Mouse (Mus musculus) CH12.LX (cell line): ENCODE measurements around the gene St6gal1. TPM values are rescaled to one million over a fixed set of nuclear protein-coding genes. Genes with fewer than 3 reads are reported as not detected.

Experiments
- DNase-seq: peaks from one replicate; pipeline ENCODE4 v3.0.0-alpha.2; 2013; ENCODE audit errors: extremely low read depth
- H3K27ac ChIP-seq: 2 replicates; pipeline ENCODE4 v1.5.1; 2012; ENCODE audit warnings: low read depth, mild to moderate bottlenecking, control low read depth, moderate library complexity; ENCODE audit not compliant: insufficient read depth
- H3K27me3 ChIP-seq: replicated peaks from 2 replicates; pipeline ENCODE3; 2012; ENCODE audit warnings: inconsistent platforms
- H3K36me3 ChIP-seq, 2 experiments: replicated peaks in 1 of 2; 2 replicates each; pipeline versions ENCODE3 to v1.6.1; 2012; ENCODE audit warnings: inconsistent platforms in 1 of 2, low read length in 1 of 2, mild to moderate bottlenecking in 1 of 2, mixed read lengths in 1 of 2, moderate library complexity in 1 of 2; ENCODE audit not compliant: control insufficient read depth in 1 of 2, insufficient read depth in 1 of 2
- H3K4me1 ChIP-seq, 2 experiments: 2 replicates each; pipeline ENCODE4 v1.6.1; 2012; ENCODE audit warnings: inconsistent platforms in 1 of 2, moderate library complexity in 1 of 2; ENCODE audit not compliant: insufficient read depth in 2 of 2, control insufficient read depth in 1 of 2
- H3K4me2 ChIP-seq: 2 replicates; pipeline ENCODE4 v1.6.1; 2012; ENCODE audit warnings: low read depth, mild to moderate bottlenecking, control low read depth; ENCODE audit not compliant: poor library complexity, insufficient read depth, severe bottlenecking
- H3K4me3 ChIP-seq, 3 experiments: fragments of 150-350 bp in 1 of 3; sonication (generic) in 1 of 3; replicated peaks in 1 of 3; 2 replicates each; pipeline versions ENCODE3 to v1.5.1; 2011 to 2012; ENCODE audit warnings: low read depth in 2 of 3, low read length in 2 of 3, mild to moderate bottlenecking in 2 of 3, moderate library complexity in 2 of 3, control low read depth in 1 of 3, improper control_type of control experiment in 1 of 3, inconsistent platforms in 1 of 3, mixed read lengths in 1 of 3; ENCODE audit not compliant: poor library complexity in 1 of 3
- H3K79me2 ChIP-seq: replicated peaks from 2 replicates; pipeline ENCODE4 v1.6.1; 2012; ENCODE audit warnings: mild to moderate bottlenecking, moderate library complexity; ENCODE audit not compliant: control insufficient read depth, poor library complexity, insufficient read depth, severe bottlenecking; ENCODE audit errors: extremely low read depth
- H3K9ac ChIP-seq: 2 replicates; pipeline ENCODE4 v1.6.1; 2012; ENCODE audit warnings: low read depth, mild to moderate bottlenecking, control low read depth, moderate library complexity; ENCODE audit not compliant: insufficient read depth
- H3K9me3 ChIP-seq: replicated peaks from 2 replicates; pipeline ENCODE3; 2012; ENCODE audit warnings: low read length, inconsistent platforms, mixed read lengths
- BHLHE40 ChIP-seq: IDR thresholded peaks from 2 replicates; pipeline ENCODE4 v1.6.1; 2011; ENCODE audit warnings: mild to moderate bottlenecking, low read depth, low read length, improper control_type of control experiment
- CHD2 ChIP-seq: IDR thresholded peaks from 2 replicates; pipeline ENCODE4 v1.6.1; 2011; ENCODE audit warnings: low read length, improper control_type of control experiment
- E2F4 ChIP-seq: IDR thresholded peaks from 2 replicates; pipeline ENCODE4 v1.6.1; 2011; ENCODE audit warnings: low read depth, low read length, improper control_type of control experiment; ENCODE audit not compliant: insufficient replicate concordance
- EP300 ChIP-seq: IDR thresholded peaks from 2 replicates; pipeline ENCODE4 v1.6.1; 2011; ENCODE audit warnings: low read length, improper control_type of control experiment
- ETS1 ChIP-seq: conservative IDR thresholded peaks from 2 replicates; pipeline ENCODE4 v1.6.1; 2012; ENCODE audit warnings: low read depth, mild to moderate bottlenecking, inconsistent platforms, low read length, improper control_type of control experiment, moderate library complexity
- HCFC1 ChIP-seq: IDR thresholded peaks from 2 replicates; pipeline ENCODE4 v1.6.1; 2012; ENCODE audit warnings: low read depth, mild to moderate bottlenecking, inconsistent platforms, low read length, improper control_type of control experiment
- IRF4 ChIP-seq: IDR thresholded peaks from 2 replicates; pipeline ENCODE4 v1.6.1; 2014; ENCODE audit warnings: low read depth, mild to moderate bottlenecking, inconsistent platforms, low read length, improper control_type of control experiment
- JUN ChIP-seq: IDR thresholded peaks from 2 replicates; pipeline ENCODE4 v1.6.1; 2011; ENCODE audit warnings: low read depth, mild to moderate bottlenecking, low read length, improper control_type of control experiment, moderate library complexity; ENCODE audit not compliant: insufficient read depth
- JUND ChIP-seq: conservative IDR thresholded peaks from 2 replicates; pipeline ENCODE4 v1.6.1; 2011; ENCODE audit warnings: low read depth, low read length, improper control_type of control experiment
- MAFK ChIP-seq: IDR thresholded peaks from 2 replicates; pipeline ENCODE4 v1.6.1; 2011; ENCODE audit warnings: low read length, improper control_type of control experiment; ENCODE audit not compliant: insufficient replicate concordance
- MAX ChIP-seq: IDR thresholded peaks from 2 replicates; pipeline ENCODE4 v1.6.1; 2011; ENCODE audit warnings: low read length, improper control_type of control experiment
- MEF2A ChIP-seq: IDR thresholded peaks from 2 replicates; pipeline ENCODE4 v1.6.1; 2014; ENCODE audit warnings: low read depth, mild to moderate bottlenecking, inconsistent platforms, low read length, improper control_type of control experiment, borderline replicate concordance
- MYC ChIP-seq: IDR thresholded peaks from 2 replicates; pipeline ENCODE4 v1.6.1; 2011; ENCODE audit warnings: low read depth, mild to moderate bottlenecking, improper control_type of control experiment, low read length
- NRF1 ChIP-seq: IDR thresholded peaks from 2 replicates; pipeline ENCODE4 v1.6.1; 2014; ENCODE audit warnings: low read depth, mild to moderate bottlenecking, inconsistent platforms, low read length, improper control_type of control experiment, moderate library complexity
- PAX5 ChIP-seq: IDR thresholded peaks from 2 replicates; pipeline ENCODE4 v1.6.1; 2012; ENCODE audit warnings: low read length, inconsistent platforms, mixed read lengths
- POLR2AphosphoS2 ChIP-seq: IDR thresholded peaks from 2 replicates; pipeline ENCODE4 v1.6.1; 2011; ENCODE audit warnings: low read depth, low read length, improper control_type of control experiment
- RCOR1 ChIP-seq: conservative IDR thresholded peaks from 2 replicates; pipeline ENCODE4 v1.6.1; 2012; ENCODE audit warnings: low read depth, mild to moderate bottlenecking, inconsistent platforms, low read length, improper control_type of control experiment
- SIN3A ChIP-seq: IDR thresholded peaks from 2 replicates; pipeline ENCODE4 v1.6.1; 2012; ENCODE audit warnings: low read length, improper control_type of control experiment, inconsistent platforms
- SMC3 ChIP-seq: IDR thresholded peaks from 2 replicates; pipeline ENCODE4 v1.6.1; 2011; ENCODE audit warnings: low read depth, low read length, improper control_type of control experiment
- TCF12 ChIP-seq: IDR thresholded peaks from 2 replicates; pipeline ENCODE4 v1.6.1; 2014; ENCODE audit warnings: low read depth, mild to moderate bottlenecking, inconsistent platforms, low read length, improper control_type of control experiment
- UBTF ChIP-seq: IDR thresholded peaks from 2 replicates; pipeline ENCODE4 v1.6.1; 2012; ENCODE audit warnings: low read depth, mild to moderate bottlenecking, inconsistent platforms, low read length, improper control_type of control experiment, moderate library complexity
- USF2 ChIP-seq: conservative IDR thresholded peaks from 2 replicates; pipeline ENCODE4 v1.6.1; 2011; ENCODE audit warnings: low read depth, low read length, improper control_type of control experiment
- ZC3H11A ChIP-seq: IDR thresholded peaks from 2 replicates; pipeline ENCODE4 v1.6.1; 2012; ENCODE audit warnings: low read depth, mild to moderate bottlenecking, inconsistent platforms, low read length, improper control_type of control experiment
- ZMIZ1 ChIP-seq: IDR thresholded peaks from 2 replicates; pipeline ENCODE4 v1.6.1; 2012; ENCODE audit warnings: low read depth, mild to moderate bottlenecking, inconsistent platforms, low read length, improper control_type of control experiment
- ZNF384 ChIP-seq: IDR thresholded peaks from 2 replicates; pipeline ENCODE4 v1.6.1; 2012; ENCODE audit warnings: low read depth, low read length, improper control_type of control experiment, inconsistent platforms
- dilution Hi-C: fragments of 300-500 bp; cut with MboI; formaldehyde crosslinking; loops from 2 replicates; pipeline ENCODE4 v1.14.3; 2020; ENCODE audit warnings: low sequenced_read_pairs; ENCODE audit not compliant: extremely low pct_unique_long_range_greater_than_20kb, extremely low pct_ligation_motif_present
- in situ Hi-C: fragments of 300-500 bp; cut with MboI; formaldehyde crosslinking; loops from 3 replicates; pipeline ENCODE4 v1.14.3; 2019; ENCODE audit warnings: low sequenced_read_pairs, low pct_ligation_motif_present, low pct_unique_long_range_greater_than_20kb, mixed read lengths
- polyA plus RNA-seq: library from polyadenylated mRNA; unstranded; fragments of >175 nt; gene quantifications from 2 replicates; pipeline ENCODE4 v1.2.1, GENCODE M21; 2012; ENCODE audit warnings: low read depth; ENCODE audit not compliant: insufficient read length
- total RNA-seq, 2 experiments: library from RNA; depleted of rRNA; stranded (reverse); fragments of 300-350 nt in 1 of 2; fragments of >200 nt in 1 of 2; gene quantifications; 2 replicates each; pipeline ENCODE4 v1.2.3; 2012 to 2014

St6gal1 gene
- total and polyA plus RNA-seq, 3 experiments = 64.5 to 168 (median 67.8) TPM

DNA sequence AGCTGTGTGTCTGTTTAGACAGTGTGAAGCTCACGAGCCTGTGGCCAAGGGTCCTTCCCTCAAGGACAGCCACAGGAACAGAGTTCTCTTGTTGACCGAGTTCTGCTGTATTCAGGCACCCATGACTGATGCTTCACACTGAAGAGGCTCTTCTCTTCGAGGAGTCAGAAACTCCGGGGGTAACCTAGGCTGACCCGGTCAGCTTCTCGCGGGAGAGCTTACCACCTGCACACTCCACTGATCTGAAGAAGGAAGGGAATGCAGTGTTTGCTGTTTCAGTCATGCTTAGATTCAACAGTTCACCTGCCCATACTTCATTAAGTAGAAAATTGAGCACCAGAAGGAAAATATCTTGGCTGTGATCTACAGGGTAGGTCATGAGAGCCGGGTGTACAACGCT lies 8.2 kb upstream of the St6gal1 start:
- dilution Hi-C loops = no loop called here
- Histone ChIP-seq H3K27ac (no peak overlapping the region), H3K9ac (no peak overlapping the region), H3K36me3 (no peaks in the 10 kb centered on the region), H3K27me3 (no peaks in the 10 kb centered on the region), H3K4me1 (peaks cover 11 to 12% of the 10 kb centered on the region in 2 experiments), H3K4me2 (no peak overlapping the region), H3K4me3 (no peak overlapping the region), H3K79me2 (no peaks in the 10 kb centered on the region), H3K9me3 (no peaks in the 10 kb centered on the region)
- no peak for DNase-seq
- no peak for TF ChIP-seq CHD2
- TF ChIP-seq ZC3H11A = no peak
- no peak for TF ChIP-seq MYC
- no peak for TF ChIP-seq NRF1
- no peak for TF ChIP-seq UBTF
- no peak for TF ChIP-seq SIN3A
- no peak for TF ChIP-seq MAX
- TF ChIP-seq JUND = no peak
- TF ChIP-seq ZNF384 = no peak
- no peak for TF ChIP-seq RCOR1
- TF ChIP-seq ZMIZ1 = no peak
- TF ChIP-seq PAX5 = no peak
- TF ChIP-seq POLR2AphosphoS2 = no peak
- TF ChIP-seq USF2 = no peak
- TF ChIP-seq MAFK = no peak
- TF ChIP-seq SMC3 = no peak
- no peak for TF ChIP-seq E2F4
- TF ChIP-seq JUN = no peak
- in situ Hi-C loops = no loop called here

DNA sequence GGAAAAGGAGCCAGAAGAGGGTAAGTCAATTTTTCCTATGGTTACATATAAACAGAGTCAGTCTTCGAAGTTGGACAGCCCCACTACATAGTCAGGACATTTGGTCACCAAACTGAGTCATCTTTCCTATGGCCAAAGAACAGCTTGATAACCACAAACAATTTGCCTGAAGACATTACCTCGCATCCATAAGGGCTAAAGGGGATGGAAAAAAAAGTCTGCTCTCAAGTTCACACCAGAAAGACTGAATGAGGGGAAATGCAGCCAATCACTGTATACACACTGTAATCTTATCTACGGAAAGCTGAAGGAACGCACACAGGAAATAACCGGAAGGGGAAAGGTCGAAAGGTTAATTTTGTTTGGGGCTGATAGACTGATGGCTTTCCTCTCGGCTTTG lies 6.2 kb upstream of the St6gal1 start:
- no peaks in the 10 kb centered on the region for H3K79me2 ChIP-seq
- no peaks in the 10 kb centered on the region for H3K36me3 ChIP-seq
- dilution Hi-C loops = no loop called here
- peaks cover 11 to 12% of the 10 kb centered on the region in 2 experiments for H3K4me1 ChIP-seq
- H3K4me2 ChIP-seq = no peak overlapping the region
- H3K9ac ChIP-seq = no peak overlapping the region
- in situ Hi-C loops = no loop called here
- no peaks in the 10 kb centered on the region for H3K27me3 ChIP-seq
- peak; percentile 40 for DNase-seq
- TF ChIP-seq NRF1 = no peak
- TF ChIP-seq IRF4 = peak; percentile 46; the same call in 1 of the 2 replicates
- TF ChIP-seq BHLHE40 = no peak; the same call in 1 of the 2 replicates
- TF ChIP-seq MAFK = no peak
- no peak for TF ChIP-seq ZC3H11A
- no peak for TF ChIP-seq E2F4
- peak; percentile 41; the same call in 1 of the 2 replicates for TF ChIP-seq JUND
- TF ChIP-seq SIN3A = no peak
- 0 out of 2 replicates have a peak, but pooled peaks have one; percentile 3 for TF ChIP-seq TCF12
- TF ChIP-seq HCFC1 = no peak
- peak; percentile 67; the same call in 1 of the 2 replicates for TF ChIP-seq ZNF384
- peak; percentile 81 for TF ChIP-seq ETS1
- peak; percentile 62; the same call in 1 of the 2 replicates for TF ChIP-seq EP300
- TF ChIP-seq MEF2A = 0 out of 2 replicates have a peak, but pooled peaks have one; percentile 27
- H3K4me3 ChIP-seq = no peak overlapping the region
- H3K9me3 ChIP-seq = no peaks in the 10 kb centered on the region
- no peak overlapping the region for H3K27ac ChIP-seq
